ENCODE assay signal across 10 mouse cellular contexts in the genomic region with DNA sequence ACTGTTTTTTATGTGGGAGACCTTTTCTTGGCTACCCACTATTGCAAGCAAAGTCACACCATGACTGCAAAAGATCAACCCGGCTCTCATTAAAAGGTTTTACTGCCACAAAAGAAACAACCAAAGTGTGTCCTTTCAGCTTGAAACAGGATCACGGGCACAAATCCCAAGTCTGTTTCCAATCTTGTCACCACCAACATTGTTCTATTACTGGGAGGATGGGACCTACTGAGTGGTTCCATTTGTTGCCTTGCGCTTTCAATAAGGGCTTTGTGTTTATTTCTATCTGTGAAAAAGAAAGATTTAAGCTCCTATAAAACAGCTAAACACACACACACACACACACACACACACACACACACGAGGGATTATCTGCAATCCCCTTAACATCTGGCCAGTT. TPM values are rescaled to one million over a fixed set of nuclear protein-coding genes. Genes with fewer than 3 reads are reported as not detected.
A peak's percentile ranks its signal among the peaks of the same experiment; 100 is the strongest.
DNase-seq lines count a peak whose midpoint lies in the region; ATAC-seq and TF ChIP-seq lines count a peak whose summit lies in the region.
"Had no signal": no experiment of that assay in that cellular context is flagged by ENCODE, and none has a peak within 500 bp of the region (broad histone marks: within the 10 kb centered on the region; RNA-seq: fewer than 3 reads in every experiment).

No protein-coding gene starts in this region.

- H3K9ac ChIP-seq in lung, embryonic 16.5 days (ENCODE audit: low read length): peak overlapping the region; percentile 34; the same call in 1 of the 2 replicates
- no peak overlapping the region for H3K9ac ChIP-seq in forebrain, embryonic 14.5 days (ENCODE audit: low read length)
- peak overlapping the region; percentile 11; the same call in 1 of the 2 replicates for H3K9ac ChIP-seq in intestine, embryonic 14.5 days (ENCODE audit: low read length)

- peaks cover 8% of the 10 kb centered on the region; the same call in 1 of the 2 replicates for H3K4me1 ChIP-seq in lung, embryonic 16.5 days (replicated peaks; ENCODE audit: control insufficient read depth, insufficient read depth, low read length)
- H3K4me1 ChIP-seq in forebrain, embryonic 14.5 days (ENCODE audit: control insufficient read depth, insufficient read depth, low read length): peaks cover 3% of the 10 kb centered on the region
- peaks cover 8% of the 10 kb centered on the region for H3K4me1 ChIP-seq in intestine, embryonic 14.5 days (replicated peaks; ENCODE audit: control insufficient read depth, insufficient read depth, low read length)
- H3K4me1 ChIP-seq in small intestine, adult 2 months (ENCODE audit: control insufficient read depth, insufficient read depth, insufficient read length, low read length): peaks cover 4% of the 10 kb centered on the region

- no peak for ATAC-seq in lung, embryonic 16.5 days (ENCODE audit: low read depth)
- ATAC-seq in forebrain, embryonic 14.5 days: no peak
- no peak for ATAC-seq in intestine, embryonic 14.5 days (replicated peaks; ENCODE audit: low FRiP score, low TSS enrichment, low read depth)

- no peaks in the 10 kb centered on the region for H3K27me3 ChIP-seq in lung, embryonic 16.5 days (ENCODE audit: control insufficient read depth, insufficient read depth, low read depth, low read length)
- no peaks in the 10 kb centered on the region for H3K27me3 ChIP-seq in forebrain, embryonic 14.5 days (replicated peaks; ENCODE audit: control insufficient read depth, insufficient read depth, low read length)
- no peaks in the 10 kb centered on the region for H3K27me3 ChIP-seq in intestine, embryonic 14.5 days (replicated peaks; ENCODE audit: control insufficient read depth, insufficient read depth, low read length)
- H3K27me3 ChIP-seq in small intestine, adult 2 months (ENCODE audit: control insufficient read depth, insufficient read depth, low read length): no peaks in the 10 kb centered on the region

- H3K36me3 ChIP-seq in lung, embryonic 16.5 days (ENCODE audit: control insufficient read depth, insufficient read depth, low read length): no peaks in the 10 kb centered on the region
- H3K36me3 ChIP-seq in forebrain, embryonic 14.5 days (ENCODE audit: control insufficient read depth, insufficient read depth, low read length): no peaks in the 10 kb centered on the region
- H3K36me3 ChIP-seq in intestine, embryonic 14.5 days (ENCODE audit: control insufficient read depth, insufficient read depth, low read length): no peaks in the 10 kb centered on the region
- H3K36me3 ChIP-seq in small intestine, adult 2 months (ENCODE audit: control insufficient read depth, insufficient read depth, low read length): no peaks in the 10 kb centered on the region

- peak overlapping the region; percentile 84; the same call in 1 of the 2 replicates for H3K4me3 ChIP-seq in lung, embryonic 16.5 days (ENCODE audit: low read length)
- no peak overlapping the region for H3K4me3 ChIP-seq in forebrain, embryonic 14.5 days (ENCODE audit: low read depth, low read length)
- peak overlapping the region; percentile 73; the same call in 1 of the 2 replicates for H3K4me3 ChIP-seq in intestine, embryonic 14.5 days (ENCODE audit: low read depth, low read length)
- no peak overlapping the region for H3K4me3 ChIP-seq in small intestine, adult 2 months (ENCODE audit: low read depth, low read length)

- no peak overlapping the region for H3K27ac ChIP-seq in lung, embryonic 16.5 days (ENCODE audit: low read length)
- H3K27ac ChIP-seq in forebrain, embryonic 14.5 days (ENCODE audit: low read depth, low read length): no peak overlapping the region
- H3K27ac ChIP-seq in intestine, embryonic 14.5 days (ENCODE audit: low read depth): no peak overlapping the region
- peak overlapping the region; percentile 12; the same call in 1 of the 2 replicates for H3K27ac ChIP-seq in small intestine, adult 2 months (ENCODE audit: insufficient read depth, low read depth, low read length)

- no peak for DNase-seq in lung, postnatal 25 days (ENCODE audit: low spot score)
- DNase-seq in forebrain, embryonic 14.5 days (ENCODE audit: low spot score): peak; percentile 5
- DNase-seq in intestine, embryonic 14.5 days (ENCODE audit: low spot score): no peak
- no peak for DNase-seq in urinary bladder, postnatal 4 days (ENCODE audit: low spot score in 2 of 2)
- no peak for DNase-seq in embryo, embryonic 11 days
- no peak for DNase-seq in left cerebral cortex, adult 9 months (ENCODE audit: low spot score in 2 of 2)
- DNase-seq: kidney, postnatal 25 days; lung, adult 2 months had no signal

- WGBS in lung, embryonic 16.5 days: 53% methylated on average over 4 of the region's 4 CpGs
- 11% methylated on average over 4 of the region's 4 CpGs for WGBS in forebrain, embryonic 14.5 days
- 46% methylated on average over 4 of the region's 4 CpGs for WGBS in intestine, embryonic 14.5 days
- 62% methylated on average over 4 of the region's 4 CpGs for WGBS in small intestine, adult 2 months

- no peak for TF ChIP-seq CTCF in small intestine, adult 2 months (IDR thresholded peaks at IDR 0.05; ENCODE audit: extremely low read depth, insufficient read length, insufficient replicate concordance, low read depth, low read length)

- TF ChIP-seq POLR2A in small intestine, adult 2 months (IDR thresholded peaks at IDR 0.05; ENCODE audit: low read depth, low read length): no peak

- peaks cover 5% of the 10 kb centered on the region; the same call in 1 of the 2 replicates for H3K9me3 ChIP-seq in lung, embryonic 16.5 days (ENCODE audit: control insufficient read depth, low read length)
- H3K9me3 ChIP-seq in forebrain, embryonic 14.5 days (replicated peaks; ENCODE audit: control insufficient read depth, low read length): no peaks in the 10 kb centered on the region
- H3K9me3 ChIP-seq in intestine, embryonic 14.5 days (ENCODE audit: control insufficient read depth, low read length): no peaks in the 10 kb centered on the region

- peak overlapping the region; percentile 56; the same call in 1 of the 2 replicates for H3K4me2 ChIP-seq in lung, embryonic 16.5 days (ENCODE audit: low read depth, low read length)
- H3K4me2 ChIP-seq in forebrain, embryonic 14.5 days (ENCODE audit: low read length): 0 out of 2 replicates have a peak overlapping the region, but pooled peaks have one; percentile 93
- peak overlapping the region; percentile 56 for H3K4me2 ChIP-seq in intestine, embryonic 14.5 days (ENCODE audit: low read length)

RNA-seq across cellular contexts. Expression of gene Crybg3, which starts 1.8 kb away (rescaled TPM):
- polyA plus RNA-seq in lung, embryonic 16.5 days (2015; fragmentation: Nextera tagmentation; extraction: Ambion mirVana): 5.5 and 6.0 TPM in 2 replicates
- 1.5 and 1.8 TPM in 2 replicates for polyA plus RNA-seq in forebrain, embryonic 14.5 days (2014; fragmentation: Nextera tagmentation; extraction: Ambion mirVana)
- polyA plus RNA-seq in intestine, embryonic 14.5 days (2014; fragmentation: Nextera tagmentation; extraction: Ambion mirVana): 9.8 and 15.1 TPM in 2 replicates
- polyA plus RNA-seq in small intestine, adult 2 months (2012; rRNA removed): 1.8 and 2.9 TPM in 2 replicates

RNA-seq across cellular contexts. Expression of gene Arl6, which starts 40.2 kb away (rescaled TPM):
- polyA plus RNA-seq in lung, embryonic 16.5 days (2015; fragmentation: Nextera tagmentation; extraction: Ambion mirVana): 32.3 and 36.5 TPM in 2 replicates
- 59.4 and 62.6 TPM in 2 replicates for polyA plus RNA-seq in forebrain, embryonic 14.5 days (2014; fragmentation: Nextera tagmentation; extraction: Ambion mirVana)
- 24.1 and 27.6 TPM in 2 replicates for polyA plus RNA-seq in intestine, embryonic 14.5 days (2014; fragmentation: Nextera tagmentation; extraction: Ambion mirVana)
- polyA plus RNA-seq in small intestine, adult 2 months (2012; rRNA removed): 0.14 and 0.19 TPM in 2 replicates

Comparison
In these comparisons a context has a peak if more than half of its experiments do, and no peak if none do; other contexts are left out.
1. H3K4me3 ChIP-seq: peak in lung, embryonic 16.5 days (single experiment) and intestine, embryonic 14.5 days (single experiment); none in forebrain, embryonic 14.5 days (single experiment) and small intestine, adult 2 months (single experiment).
2. RNA of gene Arl6, which starts 40.2 kb away (polyA plus RNA-seq): 59.4 to 62.6 TPM in forebrain, embryonic 14.5 days, 32.3 to 36.5 TPM in lung, embryonic 16.5 days and 24.1 to 27.6 TPM in intestine, embryonic 14.5 days; 0.14 to 0.19 TPM in small intestine, adult 2 months; every median in the first group is over 10 times any median in the second.
3. Peak in every context shown above with its lines, with median percentiles within 50 percentile points of each other: H3K4me2 ChIP-seq.